In genomic region chr2:14823105-14823504, GRCm38 (mm10) we compare ENCODE assay signal across 11 mouse cellular contexts.
DNase-seq lines count a peak whose midpoint lies in the region; ATAC-seq lines count a peak whose summit lies in the region.
"Had no signal": no experiment of that assay in that cellular context is flagged by ENCODE, and none has a peak within 500 bp of the region (broad histone marks: within the 10 kb centered on the region; RNA-seq: fewer than 3 reads in every experiment).

No protein-coding gene starts in this region.

- 0 out of 2 replicates have a peak overlapping the region, but pooled peaks have one; percentile 18 for H3K27ac ChIP-seq in hindbrain, embryonic 15.5 days (replicated peaks)
- no peak overlapping the region for H3K27ac ChIP-seq in hindbrain, embryonic 11.5 days (ENCODE audit: low read depth, low read length)
- H3K27ac ChIP-seq in forebrain, embryonic 14.5 days (ENCODE audit: low read depth, low read length): no peak overlapping the region
- H3K27ac ChIP-seq: liver, embryonic 13.5 days had no signal

- DNase-seq in hindbrain, embryonic 11.5 days (ENCODE audit: low spot score): no peak
- DNase-seq in forebrain, embryonic 14.5 days (ENCODE audit: low spot score): peak; percentile 23
- DNase-seq in heart, postnatal 10 days: peak; percentile 83 to 87
- peak; percentile 12 to 42 for DNase-seq in lung, postnatal 4 days
- no peak for DNase-seq in frontal cortex, postnatal 25 days (ENCODE audit: low spot score in 2 of 2)
- DNase-seq in adrenal gland, adult (ENCODE audit: inconsistent age in 2 of 2, low spot score in 1 of 2): no peak
- DNase-seq: liver, embryonic 13.5 days had no signal

- H3K4me1 ChIP-seq in hindbrain, embryonic 15.5 days (replicated peaks): 0 out of 2 replicates have a peak, but pooled peaks cover 4% of the 10 kb centered on the region
- H3K4me1 ChIP-seq in hindbrain, embryonic 11.5 days (replicated peaks; ENCODE audit: control insufficient read depth, insufficient read depth, low read length): no peaks in the 10 kb centered on the region
- peaks cover 2% of the 10 kb centered on the region; the same call in 1 of the 2 replicates for H3K4me1 ChIP-seq in forebrain, embryonic 14.5 days (ENCODE audit: control insufficient read depth, insufficient read depth, low read length)
- H3K4me1 ChIP-seq: liver, embryonic 13.5 days had no signal

- ATAC-seq in hindbrain, embryonic 15.5 days (ENCODE audit: low FRiP score, low read depth): peak; percentile 74
- ATAC-seq in hindbrain, embryonic 11.5 days (ENCODE audit: low FRiP score): no peak
- ATAC-seq in forebrain, embryonic 14.5 days: peak; percentile 46; the same call in 1 of the 2 replicates
- ATAC-seq in cerebellum, adult (ENCODE audit: insufficient number of reproducible peaks, low FRiP score, low TSS enrichment): no peak
- ATAC-seq: intestine, postnatal 0 days had no signal

- intact Hi-C loops in heart, postnatal 10 days (cut with DNase I): loop anchor here (5.0 kb wide), 2 partner anchors 114 to 766 kb away; partner anchors contain the start of gene Hacd1

- H3K4me2 ChIP-seq in hindbrain, embryonic 15.5 days: no peak overlapping the region
- H3K4me2 ChIP-seq in hindbrain, embryonic 11.5 days (replicated peaks; ENCODE audit: low read depth, low read length): no peak overlapping the region
- H3K4me2 ChIP-seq in forebrain, embryonic 14.5 days (ENCODE audit: low read length): no peak overlapping the region
- H3K4me2 ChIP-seq: liver, embryonic 13.5 days had no signal

- no peak overlapping the region for H3K4me3 ChIP-seq in hindbrain, embryonic 15.5 days
- no peak overlapping the region for H3K4me3 ChIP-seq in hindbrain, embryonic 11.5 days (ENCODE audit: low read depth, low read length)
- H3K4me3 ChIP-seq in forebrain, embryonic 14.5 days (ENCODE audit: low read depth, low read length): no peak overlapping the region
- H3K4me3 ChIP-seq: liver, embryonic 13.5 days had no signal

- no peaks in the 10 kb centered on the region for H3K36me3 ChIP-seq in hindbrain, embryonic 15.5 days
- H3K36me3 ChIP-seq in hindbrain, embryonic 11.5 days (ENCODE audit: control insufficient read depth, insufficient read depth, low read length): no peaks in the 10 kb centered on the region
- H3K36me3 ChIP-seq in forebrain, embryonic 14.5 days (ENCODE audit: control insufficient read depth, insufficient read depth, low read length): no peaks in the 10 kb centered on the region
- H3K36me3 ChIP-seq: liver, embryonic 13.5 days had no signal

- H3K27me3 ChIP-seq in hindbrain, embryonic 15.5 days: no peaks in the 10 kb centered on the region
- H3K27me3 ChIP-seq in hindbrain, embryonic 11.5 days (ENCODE audit: control insufficient read depth, insufficient read depth, low read length): no peaks in the 10 kb centered on the region
- H3K27me3 ChIP-seq in forebrain, embryonic 14.5 days (replicated peaks; ENCODE audit: control insufficient read depth, insufficient read depth, low read length): no peaks in the 10 kb centered on the region
- H3K27me3 ChIP-seq: CH12.LX; liver, embryonic 13.5 days had no signal

- no peak overlapping the region for H3K9ac ChIP-seq in hindbrain, embryonic 15.5 days
- H3K9ac ChIP-seq in hindbrain, embryonic 11.5 days (ENCODE audit: low read depth, low read length): no peak overlapping the region
- H3K9ac ChIP-seq in forebrain, embryonic 14.5 days (ENCODE audit: low read length): no peak overlapping the region
- H3K9ac ChIP-seq: liver, embryonic 13.5 days had no signal

- H3K9me3 ChIP-seq in hindbrain, embryonic 15.5 days: no peaks in the 10 kb centered on the region
- H3K9me3 ChIP-seq in hindbrain, embryonic 11.5 days (ENCODE audit: control insufficient read depth, low read length): no peaks in the 10 kb centered on the region
- H3K9me3 ChIP-seq in forebrain, embryonic 14.5 days (replicated peaks; ENCODE audit: control insufficient read depth, low read length): no peaks in the 10 kb centered on the region
- H3K9me3 ChIP-seq: liver, embryonic 13.5 days had no signal

Comparison
In these comparisons a context has a peak if more than half of its experiments do, and no peak if none do; other contexts are left out.
1. ATAC-seq: peak in hindbrain, embryonic 15.5 days (single experiment) and forebrain, embryonic 14.5 days (single experiment); none in hindbrain, embryonic 11.5 days (single experiment) and cerebellum, adult (single experiment).
2. DNase-seq: peak in forebrain, embryonic 14.5 days (single experiment), heart, postnatal 10 days (2 of 2) and lung, postnatal 4 days (2 of 2); none in hindbrain, embryonic 11.5 days (single experiment), frontal cortex, postnatal 25 days (0 of 2) and adrenal gland, adult (0 of 2).